Mouse (Mus musculus) thymus, postnatal 25 days (tissue): ENCODE measurements around the gene Srpr.

Experiments
- DNase-seq: peaks from one replicate; pipeline ENCODE4 v3.0.0; 2022

Srpr gene

GRCm38 (mm10) chr9:35263431-35263830, 63.5 kb downstream of the Srpr start:
- DNase-seq, result no peak

- DNase-seq, result no peak
These were observed 64.5 kb downstream of the Srpr start for GRCm38 (mm10) chr9:35264509-35264908.

- DNase-seq, result peak; percentile 91
These were observed 67.4 kb downstream of the Srpr start, which contains the start of the genes Fam118b and Rpusd4 for GRCm38 (mm10) chr9:35267146-35267975. Gene Fam118b, minus strand, starts transcription at chr9:35267805. Gene Rpusd4, plus strand, starts transcription at chr9:35267865.

GRCm38 (mm10) chr9:35267976-35268715, 68.2 kb downstream of the Srpr start:
- no peak for DNase-seq

- DNase-seq, result no peak
These were observed 77.9 kb downstream of the Srpr start for GRCm38 (mm10) chr9:35277855-35278365.

- DNase-seq, result no peak
These were observed 78.5 kb downstream of the Srpr start for GRCm38 (mm10) chr9:35278451-35278850.

GRCm38 (mm10) chr9:35282006-35282850, 82.3 kb downstream of the Srpr start:
- DNase-seq, result peak; percentile 45

GRCm38 (mm10) chr9:35282851-35283200, 82.9 kb downstream of the Srpr start:
- no peak for DNase-seq

- no peak for DNase-seq
These were observed 83.6 kb downstream of the Srpr start for GRCm38 (mm10) chr9:35283415-35284069.

- no peak for DNase-seq
These were observed 84.4 kb downstream of the Srpr start for GRCm38 (mm10) chr9:35284351-35284750.

- no peak for DNase-seq
These were observed 86.4 kb downstream of the Srpr start for GRCm38 (mm10) chr9:35286351-35286750.

GRCm38 (mm10) chr9:35289992-35290391, 90.0 kb downstream of the Srpr start:
- DNase-seq, result no peak

- no peak for DNase-seq
These were observed 90.4 kb downstream of the Srpr start for GRCm38 (mm10) chr9:35290417-35290816.

- no peak for DNase-seq
These were observed 90.9 kb downstream of the Srpr start for GRCm38 (mm10) chr9:35290916-35291315.

- DNase-seq, result no peak
These were observed 93.5 kb downstream of the Srpr start for GRCm38 (mm10) chr9:35293465-35293864.
